Mouse (Mus musculus) midbrain, embryonic 15.5 days (tissue): Measurements from ENCODE around the gene Phldb2. TPM values are rescaled to one million over a fixed set of nuclear protein-coding genes. Genes with fewer than 3 reads are reported as not detected.

Source experiments
- ATAC-seq: fragments of 200-750 bp; cut with Nextera tagmentation; replicated peaks from 2 replicates; pipeline ENCODE4 v1.8.0; 2017; ENCODE audit warnings: moderate TSS enrichment
- H3K27ac ChIP-seq: fragments of 300-500 bp; sonication (generic); 2 replicates; pipeline ENCODE4 v1.5.1; 2015; ENCODE audit warnings: mild to moderate bottlenecking, inconsistent platforms
- H3K27me3 ChIP-seq: fragments of 300-500 bp; sonication (generic); replicated peaks from 2 replicates; pipeline ENCODE4 v1.6.1; 2015; ENCODE audit warnings: inconsistent platforms
- H3K36me3 ChIP-seq: fragments of 300-500 bp; sonication (generic); replicated peaks from 2 replicates; pipeline ENCODE4 v1.6.1; 2015; ENCODE audit warnings: inconsistent platforms
- H3K4me1 ChIP-seq: fragments of 300-500 bp; sonication (generic); 2 replicates; pipeline ENCODE4 v1.6.1; 2015; ENCODE audit warnings: inconsistent platforms
- H3K4me2 ChIP-seq: fragments of 300-500 bp; sonication (generic); 2 replicates; pipeline ENCODE4 v1.6.1; 2015; ENCODE audit warnings: inconsistent platforms, mild to moderate bottlenecking, moderate library complexity
- H3K4me3 ChIP-seq: fragments of 300-500 bp; sonication (generic); 2 replicates; pipeline ENCODE4 v1.5.1; 2015; ENCODE audit warnings: mild to moderate bottlenecking, inconsistent platforms
- H3K9ac ChIP-seq: fragments of 300-500 bp; sonication (generic); 2 replicates; pipeline ENCODE4 v1.6.1; 2015; ENCODE audit warnings: mild to moderate bottlenecking, inconsistent platforms
- H3K9me3 ChIP-seq: fragments of 300-500 bp; sonication (generic); 2 replicates; pipeline ENCODE4 v1.6.1; 2016; ENCODE audit warnings: inconsistent platforms
- whole genome bisulfite sequencing: fragments of 180-500 bp; shearing (Covaris S2); methylation state at CpG from one replicate; pipeline ENCODE4 v1.1.7; 2015; ENCODE audit warnings: mixed read lengths; 5-methylcytosine and 5-hydroxymethylcytosine counted together
- polyA plus RNA-seq: library from polyadenylated mRNA; unstranded; fragments of >200 nt; fragmentation: Nextera tagmentation; extraction: Ambion mirVana; gene quantifications from 2 replicates; pipeline ENCODE4 v1.2.1, GENCODE M21; 2015

Gene Phldb2
- polyA plus RNA-seq, 1 experiment from 2014 or later: 7.8 TPM

DNA sequence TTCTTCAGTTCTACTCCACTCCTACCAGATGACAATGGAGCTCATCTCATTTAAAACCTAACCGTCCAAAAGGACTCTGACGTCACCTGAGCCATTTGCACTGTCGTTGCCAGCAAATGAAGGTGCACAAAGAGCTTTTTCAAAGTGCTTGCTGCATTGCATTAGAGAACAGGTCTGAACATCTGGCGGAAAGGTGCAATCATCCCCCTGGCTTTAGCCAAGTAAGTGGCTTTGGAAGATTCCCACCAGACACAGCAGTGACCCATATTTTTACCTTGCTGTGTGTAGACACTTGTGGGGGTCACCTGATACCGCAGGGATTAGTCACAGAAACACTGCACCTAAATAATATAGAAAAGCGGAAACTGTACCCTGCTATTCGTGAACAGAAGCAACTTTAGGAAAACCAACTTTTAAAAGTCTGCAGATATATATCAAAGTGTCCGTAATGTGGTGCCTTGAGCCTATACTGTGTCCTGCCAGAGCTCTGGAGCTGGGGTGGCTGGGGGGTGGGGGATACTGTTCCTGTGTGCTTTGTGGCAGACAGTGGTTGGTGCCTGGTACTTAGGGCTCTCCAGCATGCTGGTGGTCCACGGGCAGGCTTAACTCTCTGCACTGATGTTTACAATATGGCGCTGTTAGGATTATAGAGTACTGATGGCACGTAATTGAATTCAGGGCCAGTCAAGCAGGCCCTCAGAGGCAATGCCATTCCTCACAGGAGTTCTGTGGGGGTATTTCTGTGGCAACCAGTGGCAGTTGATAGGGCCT lies 123.1 kb downstream of the Phldb2 start:
- Histone ChIP-seq H3K9ac (no peak overlapping the region), H3K4me2 (no peak overlapping the region), H3K27ac (no peak overlapping the region), H3K36me3 (no peaks in the 10 kb centered on the region), H3K9me3 (no peaks in the 10 kb centered on the region), H3K4me3 (no peak overlapping the region), H3K4me1 (0 out of 2 replicates have a peak, but pooled peaks cover 8% of the 10 kb centered on the region), H3K27me3 (no peaks in the 10 kb centered on the region)
- 0 out of 2 replicates have a peak, but pooled peaks have one; percentile 27 for ATAC-seq
- 70% methylated on average over 11 of the region's 11 CpGs for WGBS

DNA sequence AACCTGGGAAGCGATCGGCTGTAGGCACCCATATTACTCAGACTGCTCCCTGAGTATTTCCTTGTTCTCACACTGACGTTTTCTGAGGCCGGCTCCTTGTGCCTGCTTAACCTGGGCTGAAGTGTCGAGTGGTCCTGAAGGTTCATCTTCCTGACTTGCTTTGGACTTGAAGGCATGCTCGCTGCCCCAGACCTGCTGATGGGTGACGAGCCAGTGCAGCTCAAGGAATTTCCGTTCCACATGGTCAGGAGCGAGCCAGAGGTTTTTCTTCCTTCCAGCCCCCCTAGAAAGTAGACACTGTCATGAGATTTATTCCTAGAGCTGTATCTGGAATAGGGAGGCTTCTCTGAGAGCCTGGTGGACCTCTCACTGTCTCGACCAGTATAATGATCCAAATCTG lies 128.1 kb downstream of the Phldb2 start:
- no peaks in the 10 kb centered on the region for H3K36me3 ChIP-seq
- ATAC-seq: no peak
- H3K27me3 ChIP-seq: no peaks in the 10 kb centered on the region
- WGBS: 95% methylated on average over 10 of the region's 10 CpGs
- H3K4me1 ChIP-seq: no peaks in the 10 kb centered on the region
- H3K27ac ChIP-seq: no peak overlapping the region
- no peak overlapping the region for H3K4me2 ChIP-seq
- H3K4me3 ChIP-seq: no peak overlapping the region
- H3K9ac ChIP-seq: no peak overlapping the region
- H3K9me3 ChIP-seq: no peaks in the 10 kb centered on the region

DNA sequence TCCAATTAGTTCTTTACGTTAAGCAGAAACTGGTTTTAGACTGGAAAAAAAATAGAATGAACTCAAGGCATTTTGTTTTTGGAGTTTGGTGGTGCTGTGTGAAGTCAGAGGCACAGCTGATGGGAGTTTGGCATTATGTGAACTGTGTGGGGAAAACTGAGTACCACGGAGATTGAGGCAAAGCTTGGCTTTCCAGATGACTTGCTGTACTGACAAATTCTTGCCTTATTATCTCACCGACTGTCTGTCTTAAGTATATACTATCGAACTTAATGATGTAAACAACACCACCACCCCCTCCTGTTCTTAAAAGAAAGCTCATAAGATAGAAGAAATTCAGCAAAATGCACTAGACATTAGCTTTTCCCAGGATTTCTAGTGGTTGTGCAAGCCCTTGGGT lies 129.4 kb downstream of the Phldb2 start:
- no peaks in the 10 kb centered on the region for H3K27me3 ChIP-seq
- H3K4me2 ChIP-seq: no peak overlapping the region
- H3K9me3 ChIP-seq: no peaks in the 10 kb centered on the region
- H3K27ac ChIP-seq: no peak overlapping the region
- WGBS: 82% methylated on average over 4 of the region's 4 CpGs
- no peak overlapping the region for H3K4me3 ChIP-seq
- H3K4me1 ChIP-seq: no peaks in the 10 kb centered on the region
- no peak for ATAC-seq
- no peaks in the 10 kb centered on the region for H3K36me3 ChIP-seq
- no peak overlapping the region for H3K9ac ChIP-seq

DNA sequence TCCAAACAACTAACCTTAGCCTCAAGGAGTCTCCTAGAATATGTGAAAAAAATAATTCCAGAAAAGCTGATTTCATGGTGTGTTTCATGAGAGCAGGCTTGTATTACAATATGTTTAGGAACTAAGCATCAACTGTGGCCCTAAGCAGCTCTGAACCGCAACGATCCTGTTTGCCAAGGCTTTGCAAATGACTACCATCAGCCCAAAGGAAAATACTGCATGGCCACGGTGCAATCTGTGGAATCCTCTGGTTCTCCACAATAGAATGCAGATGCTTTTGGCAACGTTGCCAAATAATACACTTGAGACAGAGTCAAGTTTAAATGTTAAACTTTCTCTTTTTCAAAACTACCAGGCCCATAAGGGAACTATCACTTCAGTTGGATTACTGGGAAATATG lies 133.5 kb downstream of the Phldb2 start:
- Histone ChIP-seq H3K27ac (no peak overlapping the region), H3K27me3 (no peaks in the 10 kb centered on the region), H3K4me3 (no peak overlapping the region), H3K9me3 (no peaks in the 10 kb centered on the region), H3K36me3 (no peaks in the 10 kb centered on the region), H3K4me1 (no peaks in the 10 kb centered on the region), H3K4me2 (no peak overlapping the region), H3K9ac (no peak overlapping the region)
- no peak for ATAC-seq
- WGBS: 85% methylated on average over 4 of the region's 4 CpGs

DNA sequence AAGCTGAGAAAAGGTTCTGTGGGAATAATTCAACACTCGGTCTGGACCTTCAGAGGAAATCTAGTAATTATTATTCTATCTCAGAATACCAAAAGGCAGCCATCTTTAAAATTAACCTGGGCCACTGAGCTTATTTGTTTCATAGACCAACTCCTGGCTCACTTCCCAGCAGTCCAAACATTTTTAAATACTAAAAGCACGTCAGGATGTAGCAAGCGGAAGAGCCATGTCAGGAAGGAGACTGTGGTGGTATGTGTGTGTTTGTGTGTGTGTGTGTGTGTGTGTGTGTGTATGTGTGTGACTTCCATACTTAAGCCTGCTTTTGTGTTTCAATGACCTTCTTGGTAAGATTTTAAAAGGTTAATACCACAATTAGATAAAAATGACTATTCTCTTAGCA lies 135.6 kb downstream of the Phldb2 start:
- Histone ChIP-seq H3K4me2 (no peak overlapping the region), H3K4me1 (no peaks in the 10 kb centered on the region), H3K9me3 (no peaks in the 10 kb centered on the region), H3K27ac (no peak overlapping the region), H3K9ac (no peak overlapping the region), H3K36me3 (no peaks in the 10 kb centered on the region), H3K27me3 (no peaks in the 10 kb centered on the region), H3K4me3 (no peak overlapping the region)
- 76% methylated on average over 3 of the region's 3 CpGs for WGBS
- ATAC-seq: no peak

DNA sequence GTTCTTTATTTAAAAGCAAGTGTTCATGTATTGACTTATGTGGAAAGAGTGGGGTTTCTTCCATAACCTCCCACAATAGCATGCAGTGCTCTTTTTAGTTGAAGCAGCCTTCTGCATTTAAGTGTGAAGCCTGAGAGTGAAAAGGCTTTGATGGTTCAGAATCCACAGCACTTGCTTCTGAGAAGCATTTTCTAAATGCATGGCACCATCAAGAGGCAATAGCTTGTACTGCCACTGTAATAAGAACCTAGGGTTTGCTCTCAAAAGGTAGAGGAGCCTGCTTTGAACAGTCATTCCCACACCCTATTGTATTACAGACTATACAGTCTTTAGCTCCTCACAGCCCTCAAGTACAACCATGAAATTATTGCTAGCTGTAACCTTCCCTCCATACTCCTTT lies 136.7 kb downstream of the Phldb2 start:
- H3K27me3 ChIP-seq: no peaks in the 10 kb centered on the region
- H3K9ac ChIP-seq: no peak overlapping the region
- H3K4me3 ChIP-seq: no peak overlapping the region
- no peaks in the 10 kb centered on the region for H3K9me3 ChIP-seq
- H3K4me1 ChIP-seq: no peaks in the 10 kb centered on the region
- no peaks in the 10 kb centered on the region for H3K36me3 ChIP-seq
- no peak overlapping the region for H3K27ac ChIP-seq
- ATAC-seq: no peak
- no peak overlapping the region for H3K4me2 ChIP-seq

DNA sequence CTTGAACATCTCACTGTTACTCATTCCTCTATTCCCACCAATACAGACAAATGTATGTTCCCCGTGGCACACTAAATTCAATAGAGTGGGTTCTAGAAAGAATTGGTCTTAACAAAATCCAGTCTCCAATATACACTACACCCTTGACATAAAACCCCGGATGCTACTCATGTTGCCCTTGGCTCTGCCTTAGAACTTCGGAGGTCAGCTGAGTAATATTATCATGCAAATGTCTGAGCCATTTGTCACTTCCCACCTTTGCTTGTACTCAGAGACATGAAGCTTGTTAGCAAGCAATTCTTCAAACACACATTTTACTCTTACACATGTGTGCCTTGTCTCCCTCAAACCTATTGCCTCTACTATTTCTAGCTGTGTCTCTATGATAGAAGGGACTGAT lies 138.8 kb downstream of the Phldb2 start:
- no peaks in the 10 kb centered on the region for H3K9me3 ChIP-seq
- no peak overlapping the region for H3K27ac ChIP-seq
- no peak overlapping the region for H3K4me3 ChIP-seq
- no peaks in the 10 kb centered on the region for H3K27me3 ChIP-seq
- H3K4me2 ChIP-seq: no peak overlapping the region
- H3K4me1 ChIP-seq: no peaks in the 10 kb centered on the region
- WGBS: 81% methylated on average over 3 of the region's 3 CpGs
- H3K9ac ChIP-seq: no peak overlapping the region
- H3K36me3 ChIP-seq: no peaks in the 10 kb centered on the region
- no peak for ATAC-seq

DNA sequence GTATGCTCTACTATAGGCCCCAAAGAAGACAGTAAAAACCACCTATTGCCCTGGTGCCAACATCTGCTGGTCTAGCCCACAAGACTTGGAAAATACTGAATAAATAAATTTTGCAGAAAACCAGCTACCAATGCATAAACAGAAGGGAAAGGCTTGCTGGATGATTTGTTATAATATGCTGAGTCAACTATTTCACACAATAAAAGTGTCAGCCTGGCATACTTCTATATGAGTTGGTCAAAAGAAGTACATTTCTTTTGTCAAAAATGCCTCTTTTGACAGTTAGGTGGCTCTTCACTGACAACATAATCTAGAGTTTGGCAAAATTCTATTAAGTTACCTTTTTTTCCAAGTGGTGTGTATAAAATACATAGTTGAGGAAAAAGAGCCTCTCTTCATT lies 141.6 kb downstream of the Phldb2 start:
- Histone ChIP-seq H3K27ac (no peak overlapping the region), H3K4me1 (no peaks in the 10 kb centered on the region), H3K27me3 (no peaks in the 10 kb centered on the region), H3K9me3 (no peaks in the 10 kb centered on the region), H3K36me3 (no peaks in the 10 kb centered on the region), H3K4me2 (no peak overlapping the region), H3K9ac (no peak overlapping the region), H3K4me3 (no peak overlapping the region)
- no peak for ATAC-seq

DNA sequence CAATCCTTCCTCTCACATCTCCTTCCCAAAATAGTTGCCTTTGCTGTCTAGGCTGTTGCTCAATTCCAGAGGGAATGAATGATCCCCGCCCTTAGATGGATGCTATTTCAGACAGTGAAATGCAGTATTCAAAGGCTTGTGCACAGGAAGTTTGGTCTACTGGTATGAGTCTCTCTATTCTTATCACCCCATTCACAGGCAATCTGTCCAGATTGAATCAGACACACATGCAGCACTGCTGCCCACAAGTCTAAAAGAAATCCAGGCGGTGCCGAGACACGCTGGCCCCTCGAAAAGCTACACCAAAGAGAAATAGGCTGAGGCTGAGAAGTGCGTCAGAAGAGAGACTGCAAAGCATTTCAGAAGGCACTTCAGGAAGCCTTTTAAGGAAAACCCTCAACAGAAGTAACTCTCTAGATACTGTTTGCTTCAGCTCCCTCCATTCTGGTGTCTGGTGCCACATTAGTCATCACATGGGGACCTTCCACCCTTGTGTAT lies 142.5 kb downstream of the Phldb2 start:
- no peak overlapping the region for H3K4me2 ChIP-seq
- no peaks in the 10 kb centered on the region for H3K27me3 ChIP-seq
- H3K9me3 ChIP-seq: no peaks in the 10 kb centered on the region
- no peak overlapping the region for H3K4me3 ChIP-seq
- H3K27ac ChIP-seq: no peak overlapping the region
- 90% methylated on average over 6 of the region's 6 CpGs for WGBS
- H3K4me1 ChIP-seq: no peaks in the 10 kb centered on the region
- H3K9ac ChIP-seq: no peak overlapping the region
- H3K36me3 ChIP-seq: no peaks in the 10 kb centered on the region
- ATAC-seq: no peak

DNA sequence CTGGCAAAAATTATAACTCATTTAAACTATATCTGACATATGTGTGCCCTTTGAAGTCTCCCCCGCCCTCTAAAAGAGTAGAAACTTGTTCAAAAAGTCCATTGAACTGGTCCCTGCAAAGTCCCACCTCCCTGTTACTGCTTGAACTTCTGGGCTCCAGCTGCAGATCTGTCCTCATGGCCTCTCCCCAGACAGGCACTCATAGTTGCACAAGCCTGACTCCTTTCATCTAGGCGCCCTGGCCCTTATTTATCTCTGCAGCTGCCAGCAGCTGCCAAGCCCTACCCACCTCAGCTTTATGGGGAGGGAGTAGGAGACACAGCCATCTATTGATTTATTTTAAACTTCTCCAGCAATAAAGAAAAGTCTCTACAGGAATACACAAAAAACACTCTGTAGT lies 143.2 kb downstream of the Phldb2 start:
- no peak overlapping the region for H3K4me3 ChIP-seq
- WGBS: 72% methylated on average over 2 of the region's 2 CpGs
- H3K27me3 ChIP-seq: no peaks in the 10 kb centered on the region
- H3K9me3 ChIP-seq: no peaks in the 10 kb centered on the region
- no peak for ATAC-seq
- no peak overlapping the region for H3K9ac ChIP-seq
- no peaks in the 10 kb centered on the region for H3K36me3 ChIP-seq
- H3K27ac ChIP-seq: no peak overlapping the region
- H3K4me1 ChIP-seq: no peaks in the 10 kb centered on the region
- no peak overlapping the region for H3K4me2 ChIP-seq

DNA sequence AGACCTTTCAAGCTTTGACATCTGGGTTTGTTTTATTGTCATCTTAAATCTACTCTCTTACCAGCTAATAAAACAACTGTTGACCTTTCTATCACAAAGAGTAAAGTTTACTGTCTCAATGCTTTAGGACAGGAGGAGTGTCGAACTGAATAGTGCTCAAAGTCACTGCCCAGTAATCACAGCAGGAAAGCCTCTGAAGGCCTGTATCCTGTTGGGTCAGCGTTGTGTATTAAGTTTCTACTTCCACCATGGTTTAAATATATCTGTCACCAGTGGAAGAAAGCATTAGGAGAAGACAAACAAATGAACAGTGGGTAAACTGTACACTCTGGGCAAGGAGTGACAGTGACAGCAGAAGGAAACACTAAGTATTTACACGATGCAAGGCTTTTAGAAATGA lies 148.7 kb downstream of the Phldb2 start:
- H3K27me3 ChIP-seq: no peaks in the 10 kb centered on the region
- ATAC-seq: no peak
- H3K27ac ChIP-seq: no peak overlapping the region
- H3K36me3 ChIP-seq: no peaks in the 10 kb centered on the region
- no peak overlapping the region for H3K4me2 ChIP-seq
- WGBS: 77% methylated on average over 3 of the region's 3 CpGs
- no peak overlapping the region for H3K4me3 ChIP-seq
- no peak overlapping the region for H3K9ac ChIP-seq
- no peaks in the 10 kb centered on the region for H3K4me1 ChIP-seq
- no peaks in the 10 kb centered on the region for H3K9me3 ChIP-seq

DNA sequence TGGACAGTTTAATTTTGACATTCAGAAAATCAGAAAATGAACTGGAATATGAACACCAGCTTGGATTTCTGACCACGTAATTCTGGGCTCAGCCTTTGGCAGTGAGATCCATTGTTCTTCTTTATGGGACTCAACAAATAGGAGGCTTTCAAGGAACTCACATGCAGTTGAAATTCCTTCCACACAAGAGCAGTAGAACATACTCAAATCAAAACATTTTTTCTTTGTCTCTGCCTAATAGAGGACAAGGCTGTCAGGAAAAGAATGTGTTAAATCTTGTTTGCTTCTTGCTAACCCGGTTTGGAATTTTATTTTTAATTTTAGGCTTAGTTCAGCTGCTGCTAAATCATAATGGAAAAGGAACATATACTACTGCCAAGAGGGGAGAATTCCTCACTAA lies 153.0 kb downstream of the Phldb2 start:
- Histone ChIP-seq H3K4me2 (no peak overlapping the region), H3K27me3 (no peaks in the 10 kb centered on the region), H3K4me3 (no peak overlapping the region), H3K9ac (no peak overlapping the region), H3K36me3 (no peaks in the 10 kb centered on the region), H3K9me3 (no peaks in the 10 kb centered on the region), H3K27ac (no peak overlapping the region), H3K4me1 (no peaks in the 10 kb centered on the region)
- 66% methylated on average over 2 of the region's 2 CpGs for WGBS
- ATAC-seq: no peak

DNA sequence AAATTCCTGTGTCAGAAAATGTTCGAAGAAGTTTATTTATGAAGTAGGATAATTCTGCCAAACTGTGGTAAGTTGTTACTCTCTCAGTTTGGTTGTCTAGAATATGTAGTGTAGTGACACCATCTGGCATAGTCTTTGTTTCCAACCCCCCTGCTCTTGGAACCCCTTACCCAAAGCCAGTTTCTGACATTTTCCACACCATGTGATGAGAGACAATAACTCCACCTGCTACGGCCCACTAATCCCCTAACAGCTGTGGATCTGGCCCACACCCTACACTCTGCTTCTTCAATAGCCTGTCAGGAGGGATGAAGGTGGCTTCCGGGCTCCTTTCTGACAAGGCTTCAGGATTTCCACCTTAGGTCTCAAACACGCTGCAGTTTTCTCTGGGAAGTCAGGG lies 154.2 kb downstream of the Phldb2 start:
- Histone ChIP-seq H3K4me2 (no peak overlapping the region), H3K27me3 (no peaks in the 10 kb centered on the region), H3K9ac (no peak overlapping the region), H3K4me1 (no peaks in the 10 kb centered on the region), H3K4me3 (no peak overlapping the region), H3K9me3 (no peaks in the 10 kb centered on the region), H3K27ac (0 out of 2 replicates have a peak overlapping the region, but pooled peaks have one; percentile 11), H3K36me3 (no peaks in the 10 kb centered on the region)
- ATAC-seq: 0 out of 2 replicates have a peak, but pooled peaks have one; percentile 48
- WGBS: 48% methylated on average over 4 of the region's 4 CpGs
